Mouse (Mus musculus): ENCODE measurements around the gene Derl2. TPM values are rescaled to one million over a fixed set of nuclear protein-coding genes. Genes with fewer than 3 reads are reported as not detected.

Gene Derl2
- 37.2 and 38.3 TPM in 2 replicates for polyA plus RNA-seq (2016; fragmentation: Nextera tagmentation; extraction: Ambion mirVana)

DNA sequence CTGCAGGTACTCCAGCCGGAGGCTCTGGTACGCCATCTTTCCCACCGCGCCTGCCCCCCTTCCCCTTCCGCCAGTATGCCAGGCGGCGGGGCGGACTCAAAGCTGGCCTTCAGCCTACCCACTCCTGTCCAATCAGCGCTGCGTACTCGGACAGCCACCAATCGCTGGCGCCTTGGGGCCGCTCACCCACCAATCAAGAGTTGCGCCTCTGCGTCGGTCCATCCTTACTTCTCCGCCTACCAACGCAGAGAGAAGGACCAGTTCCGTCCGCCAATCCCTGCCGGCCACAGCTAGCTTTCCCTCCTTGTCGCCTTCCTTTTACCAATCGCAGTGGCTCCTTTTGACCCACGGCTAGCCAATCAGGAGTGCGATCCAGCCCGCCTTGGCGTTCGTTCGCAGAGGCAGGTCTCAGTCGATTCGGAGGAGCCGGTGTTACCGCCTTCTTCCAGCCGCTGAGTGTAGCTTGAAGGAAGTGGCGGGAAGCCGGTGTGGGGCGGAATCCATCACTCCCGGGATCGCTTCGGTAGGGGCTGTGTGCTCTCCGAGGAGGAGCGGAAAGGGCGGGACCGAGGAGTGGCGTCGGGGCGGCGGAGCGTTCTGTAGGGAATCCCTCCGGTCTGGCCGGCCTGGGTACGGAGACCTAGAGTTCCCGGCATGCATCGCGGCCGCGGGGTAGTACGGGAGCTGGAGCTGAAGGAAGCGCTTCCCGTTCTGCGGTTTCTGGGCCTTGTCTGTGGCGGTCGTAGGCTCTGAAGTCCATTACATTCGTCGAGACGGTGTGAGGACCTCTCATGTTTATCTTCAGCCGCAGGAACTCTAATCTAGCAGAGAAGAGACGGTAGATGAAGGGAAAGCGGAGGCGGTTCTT, at the start of gene Derl2, which contains the start of gene Mis12:
Gene Derl2, minus strand, starts transcription at position 641 of the 868 bp plus-strand sequence.
Gene Mis12, plus strand, starts transcription at position 411 of the 868 bp plus-strand sequence.
- no peaks in the 10 kb centered on the region for H3K9me3 ChIP-seq
- peaks cover 14% of the 10 kb centered on the region for H3K4me1 ChIP-seq (replicated peaks)
- no peaks in the 10 kb centered on the region for H3K27me3 ChIP-seq
- ATAC-seq (ENCODE audit: insufficient number of reproducible peaks, insufficient read depth, low FRiP score, low TSS enrichment, low read depth): peak; percentile 100
- under 1% methylated on average over 71 of the region's 71 CpGs for WGBS
- H3K36me3 ChIP-seq: peaks cover 35% of the 10 kb centered on the region
- peak within 1 kb of the TSS; percentile 96 for H3K27ac ChIP-seq
- H3K4me3 ChIP-seq (replicated peaks): peak within 1 kb of the TSS; percentile 91
- H3K9ac ChIP-seq (replicated peaks): peak within 1 kb of the TSS; percentile 91
- peak within 1 kb of the TSS; percentile 91 for H3K4me2 ChIP-seq

- Histone ChIP-seq H3K4me3 (replicated peaks) (no peak overlapping the region), H3K27ac (no peak overlapping the region), H3K4me2 (no peak overlapping the region), H3K4me1 (replicated peaks) (no peaks in the 10 kb centered on the region), H3K9ac (replicated peaks) (no peak overlapping the region), H3K36me3 (no peaks in the 10 kb centered on the region), H3K9me3 (no peaks in the 10 kb centered on the region), H3K27me3 (no peaks in the 10 kb centered on the region)
- ATAC-seq (ENCODE audit: insufficient number of reproducible peaks, insufficient read depth, low FRiP score, low TSS enrichment, low read depth): no peak
- WGBS: 7% methylated on average over 1 of the region's 1 CpGs
Measured at GRCm38 (mm10) chr11:71052554-71052953, 32.9 kb upstream of the Derl2 start.

- no peak overlapping the region for H3K9ac ChIP-seq (replicated peaks)
- no peak overlapping the region for H3K27ac ChIP-seq
- 98% methylated on average over 5 of the region's 5 CpGs for WGBS
Measured at GRCm38 (mm10) chr11:71039526-71040298, 20.1 kb upstream of the Derl2 start.

GRCm38 (mm10) chr11:71033163-71033761, 13.6 kb upstream of the Derl2 start, which contains the start of gene 6330403K07Rik:
Gene 6330403K07Rik (minus strand): TSS chr11:71033513.
- peak within 1 kb of the TSS; percentile 84 for H3K9ac ChIP-seq (replicated peaks)
- H3K27ac ChIP-seq: peak within 1 kb of the TSS; percentile 94
- H3K4me2 ChIP-seq: peak within 1 kb of the TSS; percentile 66
- H3K36me3 ChIP-seq: peaks cover 7% of the 10 kb centered on the region
- WGBS: under 1% methylated on average over 28 of the region's 31 CpGs
- no peaks in the 10 kb centered on the region for H3K27me3 ChIP-seq
- peaks cover 13% of the 10 kb centered on the region for H3K4me1 ChIP-seq (replicated peaks)
- peak; percentile 97 for ATAC-seq (ENCODE audit: insufficient number of reproducible peaks, insufficient read depth, low FRiP score, low TSS enrichment, low read depth)
- H3K9me3 ChIP-seq: no peaks in the 10 kb centered on the region
- peak within 1 kb of the TSS; percentile 71 for H3K4me3 ChIP-seq (replicated peaks)

More at GRCm38 (mm10) chr11:71039526-71040298, 20.1 kb upstream of the Derl2 start:
- no peaks in the 10 kb centered on the region for H3K36me3 ChIP-seq
- no peak for ATAC-seq (ENCODE audit: insufficient number of reproducible peaks, insufficient read depth, low FRiP score, low TSS enrichment, low read depth)
- no peaks in the 10 kb centered on the region for H3K4me1 ChIP-seq (replicated peaks)
- H3K9me3 ChIP-seq: no peaks in the 10 kb centered on the region
- no peak overlapping the region for H3K4me3 ChIP-seq (replicated peaks)
- no peaks in the 10 kb centered on the region for H3K27me3 ChIP-seq
- no peak overlapping the region for H3K4me2 ChIP-seq

DNA sequence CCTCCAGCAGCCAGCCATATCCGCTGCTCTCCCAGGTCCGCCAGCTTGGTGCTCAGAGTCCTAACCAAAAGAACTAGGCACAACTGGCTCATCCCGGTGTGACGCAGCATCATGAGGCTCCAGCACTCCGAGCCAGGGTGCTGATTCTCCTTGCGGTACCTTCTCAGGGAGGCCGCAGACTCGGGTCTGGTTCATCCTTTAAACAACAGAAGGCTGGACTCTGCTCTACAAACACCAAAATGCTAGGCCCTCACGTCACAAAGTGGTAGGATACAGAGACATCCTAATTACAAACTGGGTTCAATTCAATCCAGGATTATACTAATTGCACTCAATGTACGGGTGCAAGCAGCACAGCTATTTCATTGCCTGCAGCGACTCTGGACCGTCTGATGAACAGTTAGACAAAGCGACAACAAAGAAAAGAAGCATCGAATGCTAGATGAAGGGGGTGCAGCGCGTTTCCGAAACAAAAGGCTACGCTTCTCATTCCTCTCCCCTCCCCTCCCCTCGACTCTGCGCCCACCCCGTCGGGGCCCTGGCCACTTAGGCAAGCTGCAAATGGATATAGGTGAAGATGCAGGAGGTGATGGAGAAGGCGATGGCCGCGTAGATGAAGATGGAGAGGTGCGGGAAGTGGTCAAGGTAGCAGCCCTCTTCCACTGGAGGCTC, 13.0 kb upstream of the Derl2 start:
- peak overlapping the region; percentile 71 for H3K4me3 ChIP-seq (replicated peaks)
- H3K27me3 ChIP-seq: no peaks in the 10 kb centered on the region
- peak overlapping the region; percentile 94 for H3K27ac ChIP-seq
- peak overlapping the region; percentile 66 for H3K4me2 ChIP-seq
- peaks cover 13% of the 10 kb centered on the region for H3K4me1 ChIP-seq (replicated peaks)
- WGBS: 4% methylated on average over 26 of the region's 26 CpGs
- peaks cover 14% of the 10 kb centered on the region for H3K36me3 ChIP-seq
- H3K9me3 ChIP-seq: no peaks in the 10 kb centered on the region
- H3K9ac ChIP-seq (replicated peaks): peak overlapping the region; percentile 84
- ATAC-seq (ENCODE audit: insufficient number of reproducible peaks, insufficient read depth, low FRiP score, low TSS enrichment, low read depth): no peak

GRCm38 (mm10) chr11:71032070-71032469, 12.4 kb upstream of the Derl2 start:
- H3K4me1 ChIP-seq (replicated peaks): peaks cover 13% of the 10 kb centered on the region
- no peak for ATAC-seq (ENCODE audit: insufficient number of reproducible peaks, insufficient read depth, low FRiP score, low TSS enrichment, low read depth)
- peak overlapping the region; percentile 94 for H3K27ac ChIP-seq
- peak overlapping the region; percentile 71 for H3K4me3 ChIP-seq (replicated peaks)
- peaks cover 19% of the 10 kb centered on the region for H3K36me3 ChIP-seq
- H3K27me3 ChIP-seq: no peaks in the 10 kb centered on the region
- peak overlapping the region; percentile 66 for H3K4me2 ChIP-seq
- peak overlapping the region; percentile 84 for H3K9ac ChIP-seq (replicated peaks)
- 66% methylated on average over 7 of the region's 7 CpGs for WGBS
- H3K9me3 ChIP-seq: no peaks in the 10 kb centered on the region

DNA sequence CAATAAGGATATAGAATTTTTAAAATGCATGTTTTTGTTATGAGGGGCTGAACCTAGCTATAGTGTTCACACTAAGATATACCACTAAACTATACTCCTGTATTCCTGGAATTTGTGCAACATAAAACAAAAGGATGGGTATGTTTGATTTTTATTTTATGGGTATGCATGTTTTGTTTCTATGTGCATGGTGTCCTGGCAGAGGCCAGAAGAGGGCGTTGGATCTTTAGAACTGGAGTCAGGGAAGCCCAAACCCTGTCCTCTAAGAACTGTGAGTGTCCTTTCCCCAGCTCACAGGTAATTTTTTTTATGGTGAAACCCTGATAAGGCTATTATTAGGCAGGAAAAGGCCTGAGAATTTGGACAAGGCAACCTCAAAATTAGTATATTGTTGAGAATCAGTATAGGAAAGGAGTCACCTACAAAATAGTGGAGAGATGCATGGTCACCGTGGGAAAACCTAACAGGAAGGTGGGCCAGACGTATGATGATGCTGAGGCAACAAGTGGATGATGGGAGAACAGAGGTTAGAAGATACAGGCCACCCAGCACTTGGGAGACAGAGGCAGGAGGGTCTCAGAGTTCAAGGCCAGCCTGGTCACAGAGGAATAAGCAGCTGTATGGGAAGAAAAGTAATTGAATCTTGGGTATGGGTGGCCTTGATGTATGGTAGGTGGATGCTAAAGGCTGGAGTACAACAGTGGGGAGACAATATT, 9.9 kb upstream of the Derl2 start:
- no peaks in the 10 kb centered on the region for H3K27me3 ChIP-seq
- H3K4me3 ChIP-seq (replicated peaks): no peak overlapping the region
- H3K27ac ChIP-seq: no peak overlapping the region
- H3K4me1 ChIP-seq (replicated peaks): peaks cover 13% of the 10 kb centered on the region
- ATAC-seq (ENCODE audit: insufficient number of reproducible peaks, insufficient read depth, low FRiP score, low TSS enrichment, low read depth): no peak
- no peak overlapping the region for H3K4me2 ChIP-seq
- H3K9me3 ChIP-seq: no peaks in the 10 kb centered on the region
- H3K9ac ChIP-seq (replicated peaks): no peak overlapping the region
- peaks cover 44% of the 10 kb centered on the region for H3K36me3 ChIP-seq
- 78% methylated on average over 3 of the region's 3 CpGs for WGBS

GRCm38 (mm10) chr11:71028280-71028679, 8.6 kb upstream of the Derl2 start:
- Histone ChIP-seq H3K9ac (replicated peaks) (no peak overlapping the region), H3K4me1 (replicated peaks) (peaks cover 10% of the 10 kb centered on the region), H3K27me3 (no peaks in the 10 kb centered on the region), H3K36me3 (peaks cover 55% of the 10 kb centered on the region), H3K9me3 (no peaks in the 10 kb centered on the region), H3K4me2 (no peak overlapping the region), H3K27ac (no peak overlapping the region), H3K4me3 (replicated peaks) (no peak overlapping the region)
- ATAC-seq (ENCODE audit: insufficient number of reproducible peaks, insufficient read depth, low FRiP score, low TSS enrichment, low read depth): no peak
- WGBS: 66% methylated on average over 3 of the region's 3 CpGs

- H3K4me2 ChIP-seq: peak overlapping the region; percentile 68
- ATAC-seq (ENCODE audit: insufficient number of reproducible peaks, insufficient read depth, low FRiP score, low TSS enrichment, low read depth): peak; percentile 17; the same call in 1 of the 2 replicates
Measured at GRCm38 (mm10) chr11:71018416-71019200, 1.0 kb downstream of the Derl2 start.

More at GRCm38 (mm10) chr11:71018416-71019200, 1.0 kb downstream of the Derl2 start:
- H3K27me3 ChIP-seq: no peaks in the 10 kb centered on the region
- H3K9ac ChIP-seq (replicated peaks): peak overlapping the region; percentile 91
- peak overlapping the region; percentile 78; the same call in 1 of the 2 replicates for H3K27ac ChIP-seq
- no peaks in the 10 kb centered on the region for H3K9me3 ChIP-seq
- WGBS: 6% methylated on average over 28 of the region's 28 CpGs
- H3K4me3 ChIP-seq (replicated peaks): peak overlapping the region; percentile 91
- H3K36me3 ChIP-seq: peaks cover 36% of the 10 kb centered on the region
- peaks cover 14% of the 10 kb centered on the region for H3K4me1 ChIP-seq (replicated peaks)

Measured in limb, embryonic 12.5 days (tissue).